Mouse (Mus musculus): ENCODE measurements around the gene Spns3. TPM values are rescaled to one million over a fixed set of nuclear protein-coding genes. Genes with fewer than 3 reads are reported as not detected.
A peak's percentile ranks its signal among the peaks of the same experiment; 100 is the strongest.

Spns3 gene
- polyA plus RNA-seq, 1 experiment from 2014 or later, result 0.10 TPM

DNA sequence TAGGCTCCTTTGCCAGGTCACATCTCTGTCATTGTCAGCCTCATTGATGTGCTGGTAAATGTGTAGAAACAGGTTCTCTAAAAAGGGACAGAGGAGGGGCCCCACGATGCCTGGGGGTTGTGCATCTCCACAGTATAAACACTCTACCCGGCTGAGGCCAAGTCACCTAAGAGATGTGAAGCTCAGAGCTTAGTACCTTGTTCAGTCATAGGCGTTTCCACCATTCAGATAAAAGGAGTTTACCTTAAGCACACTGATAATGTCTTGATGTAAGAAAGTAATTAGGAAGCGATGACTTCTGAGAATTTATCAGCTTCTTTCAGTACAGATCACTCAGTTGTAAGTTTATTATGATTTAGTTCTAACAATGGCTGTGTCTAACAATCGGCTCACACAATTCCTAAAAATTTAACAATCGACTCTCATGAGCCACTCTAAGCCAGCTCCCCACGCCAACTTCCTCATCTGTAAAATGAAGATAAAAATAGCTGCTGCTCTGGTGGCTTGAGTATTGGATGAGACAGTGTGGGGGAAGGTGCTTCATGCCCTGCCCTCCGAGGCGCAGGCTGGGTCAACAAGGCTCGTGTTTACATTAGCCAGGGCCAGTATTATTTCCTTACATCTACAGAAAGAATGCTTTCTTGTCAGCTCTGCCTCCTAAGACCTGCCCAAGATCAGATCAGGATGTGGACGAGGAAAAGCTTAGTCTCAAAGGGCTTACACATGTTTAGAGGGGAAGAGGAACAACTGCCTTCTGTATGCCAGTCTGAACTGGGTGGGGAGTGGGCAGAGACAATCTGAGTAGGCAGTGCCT, 83.4 kb downstream of the Spns3 start:
- Histone ChIP-seq H3K4me2 (ENCODE audit: low read length) (no peak overlapping the region), H3K4me3 (ENCODE audit: low read depth, low read length) (no peak overlapping the region), H3K27ac (ENCODE audit: low read depth, low read length) (no peak overlapping the region), H3K27me3 (replicated peaks; ENCODE audit: control insufficient read depth, insufficient read depth, low read length) (no peaks in the 10 kb centered on the region), H3K4me1 (ENCODE audit: control insufficient read depth, insufficient read depth, low read length) (peaks cover 6% of the 10 kb centered on the region; the same call in 1 of the 2 replicates), H3K36me3 (ENCODE audit: control insufficient read depth, insufficient read depth, low read length) (no peaks in the 10 kb centered on the region), H3K9me3 (replicated peaks; ENCODE audit: control insufficient read depth, low read length) (no peaks in the 10 kb centered on the region), H3K9ac (ENCODE audit: low read length) (no peak overlapping the region)
- WGBS, result 71% methylated on average over 11 of the region's 11 CpGs
- ATAC-seq (no peak), DNase-seq (ENCODE audit: low spot score) (no peak)

DNA sequence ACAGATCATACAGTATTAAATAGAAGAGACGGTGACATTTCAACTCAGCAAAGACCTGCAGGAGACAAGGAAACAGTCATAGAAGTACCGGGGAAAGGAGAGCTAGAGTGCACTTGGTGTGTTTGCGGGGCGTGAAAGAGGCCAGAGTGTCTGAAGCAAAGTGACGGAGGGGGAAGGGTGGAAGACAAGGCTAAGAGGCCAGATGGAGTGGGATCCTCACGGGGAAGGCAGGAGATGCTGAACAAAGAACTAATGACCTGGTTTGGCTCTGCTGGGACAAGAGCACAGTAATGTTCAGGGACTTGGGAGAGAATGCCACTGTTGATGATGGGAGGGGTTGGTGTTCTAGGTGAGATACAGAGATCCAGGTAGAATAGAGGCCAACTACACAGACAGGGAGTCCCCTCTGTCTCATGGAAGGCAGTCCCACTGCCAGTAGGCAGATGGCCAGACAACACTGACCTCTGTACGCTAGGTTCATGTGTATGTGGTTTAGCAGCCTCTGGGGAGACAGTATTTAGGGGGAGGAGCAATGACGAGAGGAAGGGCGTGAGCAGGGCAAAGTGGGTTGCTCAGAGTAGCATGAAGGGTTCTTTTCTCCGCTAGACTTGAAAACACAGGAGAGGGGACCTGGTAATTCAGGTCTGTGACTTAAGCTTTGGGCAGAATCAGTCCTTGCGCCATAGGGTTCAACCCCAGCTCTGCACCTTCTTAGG, 84.2 kb downstream of the Spns3 start:
- peaks cover 6% of the 10 kb centered on the region; the same call in 1 of the 2 replicates for H3K4me1 ChIP-seq (ENCODE audit: control insufficient read depth, insufficient read depth, low read length)
- DNase-seq (ENCODE audit: low spot score) (no peak), ATAC-seq (no peak)
- no peak overlapping the region for H3K9ac ChIP-seq (ENCODE audit: low read length)
- no peaks in the 10 kb centered on the region for H3K36me3 ChIP-seq (ENCODE audit: control insufficient read depth, insufficient read depth, low read length)
- 84% methylated on average over 11 of the region's 11 CpGs for WGBS
- H3K9me3 ChIP-seq (replicated peaks; ENCODE audit: control insufficient read depth, low read length), result no peaks in the 10 kb centered on the region
- H3K4me3 ChIP-seq (ENCODE audit: low read depth, low read length), result no peak overlapping the region
- no peak overlapping the region for H3K27ac ChIP-seq (ENCODE audit: low read depth, low read length)
- no peak overlapping the region for H3K4me2 ChIP-seq (ENCODE audit: low read length)
- H3K27me3 ChIP-seq (replicated peaks; ENCODE audit: control insufficient read depth, insufficient read depth, low read length), result no peaks in the 10 kb centered on the region

GRCm38 (mm10) chr11:72464821-72465220, 85.5 kb downstream of the Spns3 start:
- H3K9ac ChIP-seq (ENCODE audit: low read length), result no peak overlapping the region
- H3K4me3 ChIP-seq (ENCODE audit: low read depth, low read length), result no peak overlapping the region
- no peak overlapping the region for H3K4me2 ChIP-seq (ENCODE audit: low read length)
- H3K9me3 ChIP-seq (replicated peaks; ENCODE audit: control insufficient read depth, low read length), result no peaks in the 10 kb centered on the region
- H3K27ac ChIP-seq (ENCODE audit: low read depth, low read length), result no peak overlapping the region
- no peaks in the 10 kb centered on the region for H3K36me3 ChIP-seq (ENCODE audit: control insufficient read depth, insufficient read depth, low read length)
- ATAC-seq, result no peak
- H3K27me3 ChIP-seq (replicated peaks; ENCODE audit: control insufficient read depth, insufficient read depth, low read length), result no peaks in the 10 kb centered on the region
- H3K4me1 ChIP-seq (ENCODE audit: control insufficient read depth, insufficient read depth, low read length), result peaks cover 6% of the 10 kb centered on the region; the same call in 1 of the 2 replicates
- WGBS, result 43% methylated on average over 3 of the region's 3 CpGs
- no peak for DNase-seq (ENCODE audit: low spot score)

GRCm38 (mm10) chr11:72461500-72461981, 88.8 kb downstream of the Spns3 start:
- Histone ChIP-seq H3K4me1 (ENCODE audit: control insufficient read depth, insufficient read depth, low read length) (no peaks in the 10 kb centered on the region), H3K36me3 (ENCODE audit: control insufficient read depth, insufficient read depth, low read length) (peaks cover 7% of the 10 kb centered on the region; the same call in 1 of the 2 replicates), H3K9me3 (replicated peaks; ENCODE audit: control insufficient read depth, low read length) (no peaks in the 10 kb centered on the region), H3K4me2 (ENCODE audit: low read length) (no peak overlapping the region), H3K9ac (ENCODE audit: low read length) (no peak overlapping the region), H3K27me3 (replicated peaks; ENCODE audit: control insufficient read depth, insufficient read depth, low read length) (no peaks in the 10 kb centered on the region), H3K27ac (ENCODE audit: low read depth, low read length) (no peak overlapping the region), H3K4me3 (ENCODE audit: low read depth, low read length) (no peak overlapping the region)
- 72% methylated on average over 5 of the region's 5 CpGs for WGBS
- DNase-seq (ENCODE audit: low spot score), result no peak
- no peak for ATAC-seq

- Histone ChIP-seq H3K4me1 (ENCODE audit: control insufficient read depth, insufficient read depth, low read length) (no peaks in the 10 kb centered on the region), H3K4me2 (ENCODE audit: low read length) (no peak overlapping the region), H3K4me3 (ENCODE audit: low read depth, low read length) (no peak overlapping the region), H3K27ac (ENCODE audit: low read depth, low read length) (no peak overlapping the region), H3K9ac (ENCODE audit: low read length) (no peak overlapping the region), H3K27me3 (replicated peaks; ENCODE audit: control insufficient read depth, insufficient read depth, low read length) (no peaks in the 10 kb centered on the region), H3K36me3 (ENCODE audit: control insufficient read depth, insufficient read depth, low read length) (peaks cover 12% of the 10 kb centered on the region; the same call in 1 of the 2 replicates), H3K9me3 (replicated peaks; ENCODE audit: control insufficient read depth, low read length) (no peaks in the 10 kb centered on the region)
- WGBS, result 82% methylated on average over 3 of the region's 3 CpGs
- ATAC-seq (no peak), DNase-seq (ENCODE audit: low spot score) (no peak)
These were observed 91.8 kb downstream of the Spns3 start for GRCm38 (mm10) chr11:72458502-72458901.

- peaks cover 15% of the 10 kb centered on the region for H3K36me3 ChIP-seq (ENCODE audit: control insufficient read depth, insufficient read depth, low read length)
- H3K27ac ChIP-seq (ENCODE audit: low read depth, low read length), result no peak overlapping the region
- no peaks in the 10 kb centered on the region for H3K4me1 ChIP-seq (ENCODE audit: control insufficient read depth, insufficient read depth, low read length)
- WGBS, result 69% methylated on average over 12 of the region's 12 CpGs
- no peaks in the 10 kb centered on the region for H3K27me3 ChIP-seq (replicated peaks; ENCODE audit: control insufficient read depth, insufficient read depth, low read length)
- H3K9ac ChIP-seq (ENCODE audit: low read length), result no peak overlapping the region
- no peak overlapping the region for H3K4me3 ChIP-seq (ENCODE audit: low read depth, low read length)
- H3K4me2 ChIP-seq (ENCODE audit: low read length), result no peak overlapping the region
- no peak for DNase-seq (ENCODE audit: low spot score)
- no peak for ATAC-seq
- no peaks in the 10 kb centered on the region for H3K9me3 ChIP-seq (replicated peaks; ENCODE audit: control insufficient read depth, low read length)
These were observed 92.3 kb downstream of the Spns3 start for GRCm38 (mm10) chr11:72457995-72458496.

- H3K9ac ChIP-seq (ENCODE audit: low read length), result no peak overlapping the region; the same call in 1 of the 2 replicates
- H3K4me1 ChIP-seq (ENCODE audit: control insufficient read depth, insufficient read depth, low read length), result no peaks in the 10 kb centered on the region
- no peak overlapping the region for H3K4me3 ChIP-seq (ENCODE audit: low read depth, low read length)
- peaks cover 39% of the 10 kb centered on the region for H3K36me3 ChIP-seq (ENCODE audit: control insufficient read depth, insufficient read depth, low read length)
- DNase-seq (ENCODE audit: low spot score) (peak; percentile 26), ATAC-seq (peak; percentile 37; the same call in 1 of the 2 replicates)
- H3K9me3 ChIP-seq (replicated peaks; ENCODE audit: control insufficient read depth, low read length), result no peaks in the 10 kb centered on the region
- no peaks in the 10 kb centered on the region for H3K27me3 ChIP-seq (replicated peaks; ENCODE audit: control insufficient read depth, insufficient read depth, low read length)
- WGBS, result 41% methylated on average over 5 of the region's 5 CpGs
- no peak overlapping the region for H3K4me2 ChIP-seq (ENCODE audit: low read length)
- H3K27ac ChIP-seq (ENCODE audit: low read depth, low read length), result no peak overlapping the region
These were observed 94.6 kb downstream of the Spns3 start for GRCm38 (mm10) chr11:72455694-72456093.

- no peak for ATAC-seq
- no peak overlapping the region for H3K4me3 ChIP-seq (ENCODE audit: low read depth, low read length)
- WGBS, result 62% methylated on average over 15 of the region's 15 CpGs
These were observed 97.0 kb downstream of the Spns3 start for GRCm38 (mm10) chr11:72453105-72453953.

More at GRCm38 (mm10) chr11:72453105-72453953, 97.0 kb downstream of the Spns3 start:
- H3K27ac ChIP-seq (ENCODE audit: low read depth, low read length), result no peak overlapping the region
- DNase-seq (ENCODE audit: low spot score), result no peak
- H3K4me2 ChIP-seq (ENCODE audit: low read length), result no peak overlapping the region
- H3K36me3 ChIP-seq (ENCODE audit: control insufficient read depth, insufficient read depth, low read length), result peaks cover 60% of the 10 kb centered on the region
- H3K9ac ChIP-seq (ENCODE audit: low read length), result no peak overlapping the region
- no peaks in the 10 kb centered on the region for H3K9me3 ChIP-seq (replicated peaks; ENCODE audit: control insufficient read depth, low read length)
- H3K27me3 ChIP-seq (replicated peaks; ENCODE audit: control insufficient read depth, insufficient read depth, low read length), result no peaks in the 10 kb centered on the region
- H3K4me1 ChIP-seq (ENCODE audit: control insufficient read depth, insufficient read depth, low read length), result no peaks in the 10 kb centered on the region
